Comparison of ENCODE assay signal across 19 mouse cellular contexts in the genomic region with DNA sequence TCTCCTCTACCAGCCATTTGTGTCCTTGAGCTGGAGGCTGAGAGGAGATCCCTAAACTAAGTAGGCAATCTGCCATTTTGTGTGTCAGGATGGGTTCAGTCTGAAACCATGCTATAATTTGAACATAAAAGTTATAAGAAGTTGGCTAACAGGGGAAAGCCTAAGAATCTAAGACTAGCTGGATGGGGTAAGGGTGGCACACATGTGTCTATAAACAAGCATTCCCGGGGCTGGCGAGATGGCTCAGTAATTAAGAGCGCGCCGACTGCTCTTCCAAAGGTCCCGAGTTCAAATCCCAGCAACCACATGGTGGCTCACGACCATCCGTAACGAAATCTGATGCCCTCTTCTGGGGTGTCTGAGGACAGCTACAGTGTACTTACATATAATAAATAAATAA. TPM values are rescaled to one million over a fixed set of nuclear protein-coding genes. Genes with fewer than 3 reads are reported as not detected.
DNase-seq lines count a peak whose midpoint lies in the region; ATAC-seq lines count a peak whose summit lies in the region.
"Had no signal": no experiment of that assay in that cellular context is flagged by ENCODE, and none has a peak within 500 bp of the region (broad histone marks: within the 10 kb centered on the region; RNA-seq: fewer than 3 reads in every experiment).

No protein-coding gene starts in this region.

- 96% methylated on average over 9 of the region's 9 CpGs for WGBS in heart, embryonic 11.5 days (ENCODE audit: insufficient replicate concordance)
- 95% methylated on average over 9 of the region's 9 CpGs for WGBS in liver, embryonic 11.5 days
- 85% methylated on average over 9 of the region's 9 CpGs for WGBS in liver, embryonic 15.5 days (ENCODE audit: insufficient replicate concordance)

- no peak overlapping the region for H3K4me2 ChIP-seq in heart, embryonic 11.5 days
- no peak overlapping the region for H3K4me2 ChIP-seq in liver, embryonic 11.5 days
- H3K4me2 ChIP-seq in liver, embryonic 15.5 days: peak overlapping the region; percentile 96; the same call in 1 of the 2 replicates

- H3K9ac ChIP-seq in heart, embryonic 11.5 days (ENCODE audit: low read depth, low read length): no peak overlapping the region
- no peak overlapping the region for H3K9ac ChIP-seq in liver, embryonic 11.5 days (ENCODE audit: low read depth, low read length)
- no peak overlapping the region for H3K9ac ChIP-seq in liver, embryonic 15.5 days
- H3K9ac ChIP-seq: embryonic facial prominence, embryonic 12.5 days; heart, embryonic 12.5 days had no signal

- 0 out of 2 replicates have a peak overlapping the region, but pooled peaks have one; percentile 90 for H3K27ac ChIP-seq in heart, embryonic 11.5 days (ENCODE audit: low read depth, low read length)
- H3K27ac ChIP-seq in liver, embryonic 11.5 days (ENCODE audit: low read depth, low read length): peak overlapping the region; percentile 87
- peak overlapping the region; percentile 77; the same call in 1 of the 2 replicates for H3K27ac ChIP-seq in liver, embryonic 15.5 days (replicated peaks)

- 0 out of 2 replicates have a peak, but pooled peaks cover 2% of the 10 kb centered on the region for H3K36me3 ChIP-seq in heart, embryonic 11.5 days (ENCODE audit: control insufficient read depth, insufficient read depth, low read length)
- H3K36me3 ChIP-seq in liver, embryonic 11.5 days (ENCODE audit: control insufficient read depth, insufficient read depth, low read length): no peaks in the 10 kb centered on the region; the same call in 1 of the 2 replicates
- 0 out of 2 replicates have a peak, but pooled peaks cover 4% of the 10 kb centered on the region for H3K36me3 ChIP-seq in liver, embryonic 15.5 days (replicated peaks)
- H3K36me3 ChIP-seq: embryonic facial prominence, embryonic 12.5 days; forebrain, embryonic 15.5 days; heart, embryonic 12.5 days; hindbrain, embryonic 15.5 days had no signal

- no peak overlapping the region for H3K4me3 ChIP-seq in heart, embryonic 11.5 days (ENCODE audit: low read depth, low read length)
- no peak overlapping the region for H3K4me3 ChIP-seq in liver, embryonic 11.5 days (ENCODE audit: low read depth, low read length)
- H3K4me3 ChIP-seq in liver, embryonic 15.5 days (replicated peaks): no peak overlapping the region

- H3K27me3 ChIP-seq in heart, embryonic 11.5 days (ENCODE audit: control insufficient read depth, insufficient read depth, low read length): no peaks in the 10 kb centered on the region
- no peaks in the 10 kb centered on the region for H3K27me3 ChIP-seq in liver, embryonic 11.5 days (replicated peaks; ENCODE audit: control insufficient read depth, insufficient read depth, low read length)
- H3K27me3 ChIP-seq in liver, embryonic 15.5 days: no peaks in the 10 kb centered on the region
- H3K27me3 ChIP-seq: embryonic facial prominence, embryonic 12.5 days; forebrain, embryonic 15.5 days; heart, embryonic 12.5 days; hindbrain, embryonic 15.5 days had no signal

- intact Hi-C loops in left cerebral cortex, postnatal 10 days (cut with DNase I): no loop called here

- ATAC-seq in cerebellum, adult (ENCODE audit: insufficient number of reproducible peaks, low FRiP score, low TSS enrichment): no peak
- ATAC-seq in heart, embryonic 11.5 days (replicated peaks; ENCODE audit: insufficient number of reproducible peaks, low FRiP score, low TSS enrichment): no peak
- ATAC-seq in liver, embryonic 11.5 days (replicated peaks; ENCODE audit: low FRiP score): no peak
- ATAC-seq in liver, embryonic 15.5 days (ENCODE audit: insufficient read depth): no peak

- peaks cover 14% of the 10 kb centered on the region for H3K4me1 ChIP-seq in heart, embryonic 11.5 days (ENCODE audit: control insufficient read depth, insufficient read depth, low read length)
- H3K4me1 ChIP-seq in liver, embryonic 11.5 days (replicated peaks; ENCODE audit: control insufficient read depth, insufficient read depth, low read length): peaks cover 28% of the 10 kb centered on the region
- peaks cover 39% of the 10 kb centered on the region for H3K4me1 ChIP-seq in liver, embryonic 15.5 days (replicated peaks)

- H3K9me3 ChIP-seq in heart, embryonic 11.5 days (replicated peaks; ENCODE audit: control insufficient read depth, low read length): no peaks in the 10 kb centered on the region
- H3K9me3 ChIP-seq in liver, embryonic 11.5 days (ENCODE audit: control insufficient read depth, low read length): no peaks in the 10 kb centered on the region
- H3K9me3 ChIP-seq in liver, embryonic 15.5 days (replicated peaks): no peaks in the 10 kb centered on the region
- H3K9me3 ChIP-seq: embryonic facial prominence, embryonic 12.5 days; forebrain, embryonic 15.5 days; heart, embryonic 12.5 days; hindbrain, embryonic 15.5 days had no signal

- DNase-seq in cerebellum, adult 11-12 months: peak; percentile 48
- no peak for DNase-seq in heart, postnatal 4 days
- DNase-seq in liver, embryonic 11.5 days (ENCODE audit: low spot score): no peak
- no peak for DNase-seq in liver
- DNase-seq in left cerebral cortex, postnatal 10 days (ENCODE audit: extremely low spot score in 1 of 2, low spot score in 2 of 2): no peak
- DNase-seq: adrenal gland, adult 8-10 months; adrenal gland, postnatal 36 days; B cell, adult 2 months; cerebellum, adult 18-20 months; cerebellum, postnatal 14 days; gastrocnemius, postnatal 10 days; heart, adult 2 months had no signal

RNA-seq across cellular contexts. Expression of gene Atox1, which starts 1.1 kb away (rescaled TPM):
- 273 and 292 TPM in 2 replicates for polyA plus RNA-seq in heart, embryonic 11.5 days (2014; fragmentation: Nextera tagmentation; extraction: Ambion mirVana)
- total RNA-seq in heart, postnatal 4 days (2021): 100 to 1,000 TPM; 146 to 150 TPM
- 243 and 270 TPM in 2 replicates for polyA plus RNA-seq in liver, embryonic 11.5 days (2014; fragmentation: Nextera tagmentation; extraction: Ambion mirVana)
- 181 and 201 TPM in 2 replicates for polyA plus RNA-seq in liver, embryonic 15.5 days (2015; fragmentation: Nextera tagmentation; extraction: Ambion mirVana)
- 100 to 1,000 TPM; 145 TPM for total RNA-seq in left cerebral cortex, postnatal 10 days (2021)

RNA-seq across cellular contexts. Expression of gene G3bp1, which starts 7.3 kb away (rescaled TPM):
- 125 and 133 TPM in 2 replicates for polyA plus RNA-seq in heart, embryonic 11.5 days (2014; fragmentation: Nextera tagmentation; extraction: Ambion mirVana)
- 10 to 100 TPM; 62.6 to 62.9 TPM for total RNA-seq in heart, postnatal 4 days (2021)
- 204 and 223 TPM in 2 replicates for polyA plus RNA-seq in liver, embryonic 11.5 days (2014; fragmentation: Nextera tagmentation; extraction: Ambion mirVana)
- 61.5 and 61.7 TPM in 2 replicates for polyA plus RNA-seq in liver, embryonic 15.5 days (2015; fragmentation: Nextera tagmentation; extraction: Ambion mirVana)
- 10 to 100 TPM; 41.5 to 41.6 TPM for total RNA-seq in left cerebral cortex, postnatal 10 days (2021)

RNA-seq across cellular contexts. Expression of gene Sparc, which starts 39.2 kb away (rescaled TPM):
- 1,182 and 1,259 TPM in 2 replicates for polyA plus RNA-seq in heart, embryonic 11.5 days (2014; fragmentation: Nextera tagmentation; extraction: Ambion mirVana)
- 1,000 to 10,000 TPM; 1,405 to 1,430 TPM for total RNA-seq in heart, postnatal 4 days (2021)
- 300 and 334 TPM in 2 replicates for polyA plus RNA-seq in liver, embryonic 11.5 days (2014; fragmentation: Nextera tagmentation; extraction: Ambion mirVana)
- 154 and 161 TPM in 2 replicates for polyA plus RNA-seq in liver, embryonic 15.5 days (2015; fragmentation: Nextera tagmentation; extraction: Ambion mirVana)
- 100 to 1,000 TPM; 309 to 333 TPM for total RNA-seq in left cerebral cortex, postnatal 10 days (2021)
